Mouse (Mus musculus): ENCODE measurements at regions not wholly inside any gene's neighbourhood (a gene's known extent, or its start where the extent isn't known, plus 50 kb on each side); places are given as distances from the start of the nearest gene placed in this dataset.

- ATAC-seq (ENCODE audit: extremely low read depth, insufficient number of reproducible peaks, low FRiP score, poor library complexity, severe bottlenecking), result no peak
- Histone ChIP-seq H3K27me3 (ENCODE audit: insufficient read depth, low read length) (no peaks in the 10 kb centered on the region), H3K4me1 (ENCODE audit: insufficient read depth, low read depth, low read length) (no peaks in the 10 kb centered on the region), H3K4me3 (ENCODE audit: low read depth, low read length) (no peak overlapping the region), H3K9me3 (replicated peaks) (no peaks in the 10 kb centered on the region), H3K36me3 (replicated peaks) (no peaks in the 10 kb centered on the region)
- no peak for DNase-seq (ENCODE audit: low spot score)
- TF ChIP-seq GATA1 (IDR thresholded peaks at IDR 0.05; ENCODE audit: borderline replicate concordance, low read length), result no peak
- TF ChIP-seq POLR2AphosphoS5 (IDR thresholded peaks at IDR 0.05; ENCODE audit: insufficient replicate concordance, low read depth, low read length), result no peak
- TF ChIP-seq GATA2 (IDR thresholded peaks at IDR 0.05; ENCODE audit: borderline replicate concordance, low read depth, low read length), result no peak
- no peak for TF ChIP-seq TAL1 (conservative IDR thresholded peaks at IDR 0.05; ENCODE audit: low read depth, low read length)
- no peak for TF ChIP-seq CTCF (IDR thresholded peaks at IDR 0.05; ENCODE audit: low read depth, low read length)
Observed at GRCm38 (mm10) chr1:143263263-143264038, 377.0 kb upstream of the B3galt2 start.

GRCm38 (mm10) chr1:143265216-143265615 lies 375.2 kb upstream of the B3galt2 start:
- TF ChIP-seq GATA2 (IDR thresholded peaks at IDR 0.05; ENCODE audit: borderline replicate concordance, low read depth, low read length) (no peak), CTCF (IDR thresholded peaks at IDR 0.05; ENCODE audit: low read depth, low read length) (no peak), TAL1 (conservative IDR thresholded peaks at IDR 0.05; ENCODE audit: low read depth, low read length) (no peak), POLR2AphosphoS5 (IDR thresholded peaks at IDR 0.05; ENCODE audit: insufficient replicate concordance, low read depth, low read length) (no peak), GATA1 (IDR thresholded peaks at IDR 0.05; ENCODE audit: borderline replicate concordance, low read length) (no peak)
- no peak overlapping the region for H3K4me3 ChIP-seq (ENCODE audit: low read depth, low read length)
- H3K4me1 ChIP-seq (ENCODE audit: insufficient read depth, low read depth, low read length), result no peaks in the 10 kb centered on the region
- H3K36me3 ChIP-seq (replicated peaks), result no peaks in the 10 kb centered on the region
- no peaks in the 10 kb centered on the region for H3K9me3 ChIP-seq (replicated peaks)
- DNase-seq (ENCODE audit: low spot score), result no peak
- H3K27me3 ChIP-seq (ENCODE audit: insufficient read depth, low read length), result no peaks in the 10 kb centered on the region
- ATAC-seq (ENCODE audit: extremely low read depth, insufficient number of reproducible peaks, low FRiP score, poor library complexity, severe bottlenecking), result no peak

GRCm38 (mm10) chr1:143286274-143286967 lies 354.0 kb upstream of the B3galt2 start:
- no peak for ATAC-seq (ENCODE audit: extremely low read depth, insufficient number of reproducible peaks, low FRiP score, poor library complexity, severe bottlenecking)
- H3K27me3 ChIP-seq (ENCODE audit: insufficient read depth, low read length), result no peaks in the 10 kb centered on the region
- no peak overlapping the region for H3K4me3 ChIP-seq (ENCODE audit: low read depth, low read length)
- no peaks in the 10 kb centered on the region for H3K9me3 ChIP-seq (replicated peaks)
- DNase-seq (ENCODE audit: low spot score), result no peak
- TF ChIP-seq GATA1 (IDR thresholded peaks at IDR 0.05; ENCODE audit: borderline replicate concordance, low read length) (no peak), CTCF (IDR thresholded peaks at IDR 0.05; ENCODE audit: low read depth, low read length) (no peak), POLR2AphosphoS5 (IDR thresholded peaks at IDR 0.05; ENCODE audit: insufficient replicate concordance, low read depth, low read length) (no peak), TAL1 (conservative IDR thresholded peaks at IDR 0.05; ENCODE audit: low read depth, low read length) (no peak), GATA2 (IDR thresholded peaks at IDR 0.05; ENCODE audit: borderline replicate concordance, low read depth, low read length) (no peak)
- no peaks in the 10 kb centered on the region for H3K36me3 ChIP-seq (replicated peaks)
- no peaks in the 10 kb centered on the region for H3K4me1 ChIP-seq (ENCODE audit: insufficient read depth, low read depth, low read length)

- TF ChIP-seq CTCF (IDR thresholded peaks at IDR 0.05; ENCODE audit: low read depth, low read length) (no peak), POLR2AphosphoS5 (IDR thresholded peaks at IDR 0.05; ENCODE audit: insufficient replicate concordance, low read depth, low read length) (no peak), TAL1 (conservative IDR thresholded peaks at IDR 0.05; ENCODE audit: low read depth, low read length) (no peak), GATA2 (IDR thresholded peaks at IDR 0.05; ENCODE audit: borderline replicate concordance, low read depth, low read length) (no peak), GATA1 (IDR thresholded peaks at IDR 0.05; ENCODE audit: borderline replicate concordance, low read length) (no peak)
- H3K4me3 ChIP-seq (ENCODE audit: low read depth, low read length), result no peak overlapping the region
- no peak for ATAC-seq (ENCODE audit: extremely low read depth, insufficient number of reproducible peaks, low FRiP score, poor library complexity, severe bottlenecking)
- no peaks in the 10 kb centered on the region for H3K36me3 ChIP-seq (replicated peaks)
- no peaks in the 10 kb centered on the region for H3K9me3 ChIP-seq (replicated peaks)
- no peak for DNase-seq (ENCODE audit: low spot score)
- H3K27me3 ChIP-seq (ENCODE audit: insufficient read depth, low read length), result no peaks in the 10 kb centered on the region
- no peaks in the 10 kb centered on the region for H3K4me1 ChIP-seq (ENCODE audit: insufficient read depth, low read depth, low read length)
Observed at GRCm38 (mm10) chr1:143287448-143287847, 353.0 kb upstream of the B3galt2 start.

- DNase-seq (ENCODE audit: low spot score) (no peak), ATAC-seq (ENCODE audit: extremely low read depth, insufficient number of reproducible peaks, low FRiP score, poor library complexity, severe bottlenecking) (no peak)
- no peak overlapping the region for H3K4me3 ChIP-seq (ENCODE audit: low read depth, low read length)
- no peaks in the 10 kb centered on the region for H3K36me3 ChIP-seq (replicated peaks)
- H3K27me3 ChIP-seq (ENCODE audit: insufficient read depth, low read length), result no peaks in the 10 kb centered on the region
- H3K4me1 ChIP-seq (ENCODE audit: insufficient read depth, low read depth, low read length), result no peaks in the 10 kb centered on the region
- H3K9me3 ChIP-seq (replicated peaks), result no peaks in the 10 kb centered on the region
- TF ChIP-seq GATA2 (IDR thresholded peaks at IDR 0.05; ENCODE audit: borderline replicate concordance, low read depth, low read length), result no peak
- TF ChIP-seq TAL1 (conservative IDR thresholded peaks at IDR 0.05; ENCODE audit: low read depth, low read length), result no peak
- no peak for TF ChIP-seq GATA1 (IDR thresholded peaks at IDR 0.05; ENCODE audit: borderline replicate concordance, low read length)
- no peak for TF ChIP-seq CTCF (IDR thresholded peaks at IDR 0.05; ENCODE audit: low read depth, low read length)
- no peak for TF ChIP-seq POLR2AphosphoS5 (IDR thresholded peaks at IDR 0.05; ENCODE audit: insufficient replicate concordance, low read depth, low read length)
Observed at GRCm38 (mm10) chr1:143296555-143296954, 343.9 kb upstream of the B3galt2 start.

GRCm38 (mm10) chr1:143307379-143307778 lies 333.1 kb upstream of the B3galt2 start:
- H3K27me3 ChIP-seq (ENCODE audit: insufficient read depth, low read length), result no peaks in the 10 kb centered on the region
- ATAC-seq (ENCODE audit: extremely low read depth, insufficient number of reproducible peaks, low FRiP score, poor library complexity, severe bottlenecking) (no peak), DNase-seq (ENCODE audit: low spot score) (no peak)
- no peak overlapping the region for H3K4me3 ChIP-seq (ENCODE audit: low read depth, low read length)
- no peaks in the 10 kb centered on the region for H3K9me3 ChIP-seq (replicated peaks)
- H3K4me1 ChIP-seq (ENCODE audit: insufficient read depth, low read depth, low read length), result no peaks in the 10 kb centered on the region
- H3K36me3 ChIP-seq (replicated peaks), result no peaks in the 10 kb centered on the region
- no peak for TF ChIP-seq TAL1 (conservative IDR thresholded peaks at IDR 0.05; ENCODE audit: low read depth, low read length)
- TF ChIP-seq POLR2AphosphoS5 (IDR thresholded peaks at IDR 0.05; ENCODE audit: insufficient replicate concordance, low read depth, low read length), result no peak
- no peak for TF ChIP-seq GATA2 (IDR thresholded peaks at IDR 0.05; ENCODE audit: borderline replicate concordance, low read depth, low read length)
- TF ChIP-seq GATA1 (IDR thresholded peaks at IDR 0.05; ENCODE audit: borderline replicate concordance, low read length), result no peak
- TF ChIP-seq CTCF (IDR thresholded peaks at IDR 0.05; ENCODE audit: low read depth, low read length), result no peak

Data from G1E (cell line).